9 mouse cellular contexts compared by ENCODE assay signal in genomic region chr5:144836100-144836499, GRCm38 (mm10).
DNase-seq lines count a peak whose midpoint lies in the region; ATAC-seq and TF ChIP-seq lines count a peak whose summit lies in the region.
"Had no signal": no experiment of that assay in that cellular context is flagged by ENCODE, and none has a peak within 500 bp of the region (broad histone marks: within the 10 kb centered on the region; RNA-seq: fewer than 3 reads in every experiment).

No protein-coding gene starts in this region.

- no peak for TF ChIP-seq EP300 in lung, postnatal 0 days (IDR thresholded peaks at IDR 0.05)

- H3K27me3 ChIP-seq in lung, postnatal 0 days (replicated peaks; ENCODE audit: insufficient read depth, low read length) = no peaks in the 10 kb centered on the region
- H3K27me3 ChIP-seq in forebrain, embryonic 10.5 days (ENCODE audit: poor library complexity, severe bottlenecking) = no peaks in the 10 kb centered on the region
- H3K27me3 ChIP-seq: lung, embryonic 15.5 days had no signal

- H3K9ac ChIP-seq in lung, postnatal 0 days (replicated peaks; ENCODE audit: low read depth) = no peak overlapping the region
- H3K9ac ChIP-seq: lung, embryonic 15.5 days had no signal

- intact Hi-C loops in gastrocnemius, adult 2 months (cut with DNase I) = no loop called here

- no peaks in the 10 kb centered on the region for H3K4me1 ChIP-seq in lung, postnatal 0 days (ENCODE audit: insufficient read depth, low read depth, low read length)
- H3K4me1 ChIP-seq in lung, adult 2 months (ENCODE audit: control insufficient read depth, insufficient read depth, low read length) = no peaks in the 10 kb centered on the region
- no peaks in the 10 kb centered on the region for H3K4me1 ChIP-seq in forebrain, embryonic 10.5 days
- H3K4me1 ChIP-seq: lung, embryonic 15.5 days had no signal

- peaks cover 82% of the 10 kb centered on the region for H3K36me3 ChIP-seq in lung, postnatal 0 days (ENCODE audit: insufficient read depth, low read length)
- peaks cover 100% of the 10 kb centered on the region for H3K36me3 ChIP-seq in forebrain, embryonic 10.5 days (replicated peaks)

- no peak overlapping the region for H3K27ac ChIP-seq in gastrocnemius, adult 2 months
- no peak overlapping the region for H3K27ac ChIP-seq in lung, postnatal 0 days (ENCODE audit: low read length)
- no peak overlapping the region for H3K27ac ChIP-seq in forebrain, embryonic 10.5 days
- H3K27ac ChIP-seq: lung, embryonic 15.5 days had no signal

- no peak for DNase-seq in gastrocnemius, adult 2 months
- DNase-seq in gastrocnemius, postnatal 4 days (ENCODE audit: low spot score in 2 of 2) = no peak
- DNase-seq in lung, postnatal 0 days (ENCODE audit: low spot score) = peak; percentile 19
- no peak for DNase-seq in lung, adult 2 months
- DNase-seq in c-Kit-positive CD71-positive TER-119-negative erythroid progenitor cells, embryonic 14.5 days (ENCODE audit: low read depth) = peak; percentile 9
- DNase-seq in forebrain, embryonic 10.5 days (ENCODE audit: extremely low spot score, low spot score) = no peak
- DNase-seq in gastrocnemius, postnatal 10 days = no peak

- no peaks in the 10 kb centered on the region for H3K9me3 ChIP-seq in lung, postnatal 0 days (ENCODE audit: low read length)
- no peaks in the 10 kb centered on the region for H3K9me3 ChIP-seq in forebrain, embryonic 10.5 days
- H3K9me3 ChIP-seq: lung, embryonic 15.5 days had no signal

- WGBS in lung, postnatal 0 days = 82% methylated on average over 3 of the region's 3 CpGs
- 90% methylated on average over 3 of the region's 3 CpGs for WGBS in lung, adult 2 months
- WGBS in forebrain, embryonic 10.5 days = 89% methylated on average over 3 of the region's 3 CpGs

- TF ChIP-seq CTCF in gastrocnemius, adult 2 months (IDR thresholded peaks at IDR 0.05) = peak; percentile 40; the same call in 1 of the 2 replicates
- TF ChIP-seq CTCF in lung, postnatal 0 days (IDR thresholded peaks at IDR 0.05) = peak; percentile 48
- no peak for TF ChIP-seq CTCF in lung, adult 2 months (IDR thresholded peaks at IDR 0.05; ENCODE audit: insufficient read depth, low read length)

- ATAC-seq in lung, postnatal 0 days = no peak
- ATAC-seq in megakaryocyte progenitor cell, adult 5-6 weeks (replicated peaks; ENCODE audit: poor library complexity) = peak; percentile 59

- no peak overlapping the region for H3K4me2 ChIP-seq in lung, postnatal 0 days (replicated peaks; ENCODE audit: low read depth, low read length)
- H3K4me2 ChIP-seq: lung, embryonic 15.5 days had no signal

- no peak overlapping the region for H3K4me3 ChIP-seq in gastrocnemius, adult 2 months
- no peak overlapping the region for H3K4me3 ChIP-seq in lung, postnatal 0 days (ENCODE audit: low read depth, low read length)
- H3K4me3 ChIP-seq in lung, adult 2 months (replicated peaks; ENCODE audit: extremely low read depth, low read depth, low read length) = no peak overlapping the region
- no peak overlapping the region for H3K4me3 ChIP-seq in forebrain, embryonic 10.5 days
- H3K4me3 ChIP-seq: lung, embryonic 15.5 days had no signal

- no peak for TF ChIP-seq POLR2A in lung, adult 2 months (IDR thresholded peaks at IDR 0.05; ENCODE audit: borderline replicate concordance, extremely low read depth, low read depth, low read length)

Comparison
In these comparisons a context has a peak if more than half of its experiments do, and no peak if none do; other contexts are left out.
1. DNase-seq: peak in lung, postnatal 0 days (single experiment) and c-Kit-positive CD71-positive TER-119-negative erythroid progenitor cells, embryonic 14.5 days (single experiment); none in gastrocnemius, adult 2 months (single experiment), gastrocnemius, postnatal 4 days (0 of 2), lung, adult 2 months (single experiment), forebrain, embryonic 10.5 days (single experiment) and gastrocnemius, postnatal 10 days (single experiment).